Mouse (Mus musculus): ENCODE measurements around the gene Hoxa11. TPM values are rescaled to one million over a fixed set of nuclear protein-coding genes. Genes with fewer than 3 reads are reported as not detected.

Gene Hoxa11
- polyA plus RNA-seq, 1 experiment from 2014 or later = 34.8 TPM

DNA sequence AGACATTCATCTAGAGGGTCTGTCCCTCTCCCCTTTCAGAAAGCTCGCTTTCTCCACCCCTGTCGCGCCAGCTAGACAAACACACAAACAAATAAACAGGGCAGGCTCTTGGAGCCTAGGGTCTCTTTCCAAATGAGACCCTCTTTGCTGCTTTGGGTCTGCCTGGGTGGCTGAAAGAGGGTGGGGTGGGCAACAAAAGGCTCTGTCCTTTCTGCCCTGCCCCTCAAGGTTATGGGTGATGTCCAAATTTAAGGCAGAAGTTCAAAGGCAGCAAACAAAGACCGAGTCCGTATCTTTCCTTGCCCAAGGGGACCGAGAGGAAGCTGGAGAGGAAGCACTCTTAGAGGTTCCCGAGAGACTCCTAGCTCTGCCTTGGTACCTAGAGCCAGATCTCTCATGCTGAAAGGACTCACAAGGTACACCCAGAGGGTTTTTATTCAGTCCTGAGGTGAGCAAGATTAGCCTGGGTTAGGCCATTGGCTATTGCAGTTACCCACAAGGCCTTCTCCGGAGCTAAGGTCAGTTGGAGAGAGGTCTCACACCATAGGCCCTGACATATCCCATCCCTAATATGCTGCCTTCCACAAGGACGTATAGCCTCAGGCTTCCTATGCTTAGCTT is 4.5 kb downstream of the Hoxa11 start:
- peak overlapping the region; percentile 95 for H3K27ac ChIP-seq
- peak overlapping the region; percentile 76 for H3K4me3 ChIP-seq (replicated peaks)
- 6% methylated on average over 9 of the region's 9 CpGs for WGBS
- peaks cover 45% of the 10 kb centered on the region for H3K4me1 ChIP-seq
- ATAC-seq (replicated peaks; ENCODE audit: low FRiP score) = no peak; the same call in 1 of the 2 replicates
- peak overlapping the region; percentile 96 for H3K9ac ChIP-seq
- no peaks in the 10 kb centered on the region for H3K9me3 ChIP-seq (replicated peaks)
- H3K27me3 ChIP-seq = peaks cover 22% of the 10 kb centered on the region
- H3K4me2 ChIP-seq = peak overlapping the region; percentile 74
- H3K36me3 ChIP-seq = no peaks in the 10 kb centered on the region

DNA sequence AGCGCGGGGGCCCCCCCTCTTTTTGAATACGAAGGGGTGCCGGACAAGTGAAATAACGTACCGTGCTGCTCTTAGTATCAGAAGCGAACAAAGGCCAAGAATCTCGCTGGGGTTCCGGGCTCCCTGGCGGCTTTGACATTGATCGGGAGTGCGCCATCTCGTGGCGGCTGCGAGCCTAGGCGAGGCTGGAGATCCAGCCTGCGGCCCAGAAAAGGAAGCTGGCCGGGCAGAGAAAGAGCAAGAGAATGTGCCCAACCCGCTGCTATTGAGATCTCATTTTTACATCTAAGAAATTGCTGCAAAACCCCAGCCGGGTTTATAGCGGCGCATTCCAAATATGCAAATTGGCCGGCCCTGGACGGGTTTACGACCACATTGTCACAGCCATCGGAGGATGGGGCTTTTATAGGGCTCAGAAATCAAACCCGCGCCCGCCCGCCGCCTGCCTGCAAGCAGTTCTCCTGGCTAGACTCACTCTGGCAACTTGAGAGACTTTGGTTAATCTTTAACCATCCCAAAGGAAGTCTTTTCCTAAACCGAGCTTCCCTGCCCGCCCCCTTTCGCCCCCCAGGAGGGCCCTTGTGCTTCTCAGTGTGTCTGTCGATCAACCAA is 5.1 kb downstream of the Hoxa11 start, which contains the start of gene Hoxa10:
Gene Hoxa10 (minus strand): TSS at position 466 of the 612 bp plus-strand sequence.
- peak within 1 kb of the TSS; percentile 74 for H3K4me2 ChIP-seq
- peak within 1 kb of the TSS; percentile 96 for H3K9ac ChIP-seq
- H3K27ac ChIP-seq = peak within 1 kb of the TSS; percentile 95
- WGBS = 2% methylated on average over 35 of the region's 35 CpGs
- ATAC-seq (replicated peaks; ENCODE audit: low FRiP score) = peak; percentile 69
- H3K36me3 ChIP-seq = no peaks in the 10 kb centered on the region
- H3K27me3 ChIP-seq = peaks cover 22% of the 10 kb centered on the region
- H3K4me1 ChIP-seq = peaks cover 51% of the 10 kb centered on the region
- peak within 1 kb of the TSS; percentile 76 for H3K4me3 ChIP-seq (replicated peaks)
- no peaks in the 10 kb centered on the region for H3K9me3 ChIP-seq (replicated peaks)

DNA sequence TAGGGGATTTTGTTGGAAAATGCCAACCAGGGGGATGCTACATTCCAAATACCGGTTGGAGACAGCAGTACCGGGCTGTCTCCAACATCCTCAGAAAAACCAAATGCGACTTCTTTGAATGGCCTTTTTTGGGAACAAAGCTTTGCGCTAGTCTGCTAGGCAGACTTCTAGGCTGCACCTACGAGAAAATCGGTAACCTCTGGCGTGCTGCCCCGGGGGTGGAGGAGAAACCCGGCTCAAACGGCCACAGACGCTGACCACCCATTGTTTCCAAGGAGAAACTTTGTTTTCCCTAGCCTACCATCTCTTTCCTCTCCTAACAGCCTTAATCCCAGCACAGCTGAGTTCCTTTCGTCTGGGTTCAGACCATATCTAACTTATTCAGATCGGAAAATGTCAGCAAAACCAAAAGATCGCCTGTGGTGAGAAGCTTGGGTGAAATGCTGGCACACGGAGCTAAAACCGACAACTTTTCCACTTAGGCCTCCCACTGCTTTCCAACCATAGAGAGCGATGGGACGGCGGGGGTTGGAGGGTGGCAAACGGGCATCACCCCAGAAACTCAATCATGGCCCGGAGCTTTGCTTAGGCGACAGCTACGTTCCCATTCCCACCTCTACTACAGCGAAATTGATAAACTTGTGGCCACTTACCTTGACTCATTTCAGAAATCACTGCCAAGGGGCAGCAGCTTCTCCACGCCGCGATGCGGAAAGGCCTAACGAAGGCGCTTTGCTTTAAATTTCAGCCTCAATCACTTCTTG is 5.8 kb downstream of the Hoxa11 start:
- Histone ChIP-seq H3K4me3 (replicated peaks) (peak overlapping the region; percentile 76), H3K27me3 (peaks cover 25% of the 10 kb centered on the region)

DNA sequence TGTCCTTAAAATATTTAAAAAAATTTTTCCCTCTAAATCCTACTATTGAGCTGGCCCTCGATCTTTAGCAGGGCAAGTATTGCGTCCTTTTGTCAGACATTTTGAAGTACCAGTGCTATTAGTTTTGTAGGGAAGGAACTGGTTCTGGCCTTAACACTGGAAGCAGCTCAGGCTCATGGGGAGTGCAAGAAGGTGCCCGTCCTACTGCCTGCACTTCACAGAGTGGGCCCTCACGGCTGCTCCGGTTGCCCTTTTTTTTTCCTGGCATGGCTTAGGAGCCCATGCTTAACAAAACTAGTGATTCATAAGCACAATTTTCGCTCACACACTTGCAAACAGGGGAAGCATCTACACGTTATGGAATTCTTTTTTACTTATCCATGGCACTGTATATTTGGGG is 6.6 kb downstream of the Hoxa11 start:
- Histone ChIP-seq H3K4me2 (peak overlapping the region; percentile 74), H3K4me3 (replicated peaks) (peak overlapping the region; percentile 76), H3K27me3 (peaks cover 28% of the 10 kb centered on the region), H3K4me1 (peaks cover 63% of the 10 kb centered on the region), H3K36me3 (no peaks in the 10 kb centered on the region), H3K27ac (peak overlapping the region; percentile 70), H3K9ac (peak overlapping the region; percentile 96), H3K9me3 (replicated peaks) (no peaks in the 10 kb centered on the region)
- ATAC-seq (replicated peaks; ENCODE audit: low FRiP score) = no peak
- 2% methylated on average over 7 of the region's 7 CpGs for WGBS

More for the DNA sequence above, 5.8 kb downstream of the Hoxa11 start:
- no peaks in the 10 kb centered on the region for H3K36me3 ChIP-seq
- H3K9me3 ChIP-seq (replicated peaks) = no peaks in the 10 kb centered on the region
- peaks cover 57% of the 10 kb centered on the region for H3K4me1 ChIP-seq
- H3K4me2 ChIP-seq = peak overlapping the region; percentile 74
- WGBS = under 1% methylated on average over 30 of the region's 30 CpGs
- H3K27ac ChIP-seq = peak overlapping the region; percentile 95
- no peak for ATAC-seq (replicated peaks; ENCODE audit: low FRiP score)
- H3K9ac ChIP-seq = peak overlapping the region; percentile 96

DNA sequence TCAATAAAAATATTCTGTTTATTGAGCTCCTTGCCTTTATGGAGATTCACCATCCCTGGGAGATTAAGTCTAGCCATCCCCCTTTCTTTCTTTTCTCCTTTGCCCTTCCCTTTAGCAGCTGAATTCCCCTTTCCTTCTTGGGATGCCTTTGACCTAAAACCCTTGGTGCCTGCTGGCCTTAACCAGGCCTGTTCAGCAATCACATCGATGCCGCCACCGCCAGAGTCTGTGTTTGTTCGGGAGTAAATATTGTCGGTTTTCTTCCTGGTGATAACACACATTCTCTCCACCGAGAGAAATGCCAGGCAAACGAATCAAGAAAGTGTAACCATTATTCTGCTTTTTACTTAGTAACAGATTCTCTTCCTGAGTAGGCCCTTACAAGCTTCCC is 7.5 kb downstream of the Hoxa11 start:
- ATAC-seq (replicated peaks; ENCODE audit: low FRiP score) = no peak
- WGBS = 6% methylated on average over 7 of the region's 7 CpGs
- H3K9ac ChIP-seq = peak overlapping the region; percentile 96
- H3K4me2 ChIP-seq = peak overlapping the region; percentile 74
- peaks cover 59% of the 10 kb centered on the region for H3K4me1 ChIP-seq
- H3K4me3 ChIP-seq (replicated peaks) = peak overlapping the region; percentile 76
- peak overlapping the region; percentile 97 for H3K27ac ChIP-seq
- no peaks in the 10 kb centered on the region for H3K36me3 ChIP-seq
- H3K27me3 ChIP-seq = peaks cover 21% of the 10 kb centered on the region; the same call in 1 of the 2 replicates
- no peaks in the 10 kb centered on the region for H3K9me3 ChIP-seq (replicated peaks)

DNA sequence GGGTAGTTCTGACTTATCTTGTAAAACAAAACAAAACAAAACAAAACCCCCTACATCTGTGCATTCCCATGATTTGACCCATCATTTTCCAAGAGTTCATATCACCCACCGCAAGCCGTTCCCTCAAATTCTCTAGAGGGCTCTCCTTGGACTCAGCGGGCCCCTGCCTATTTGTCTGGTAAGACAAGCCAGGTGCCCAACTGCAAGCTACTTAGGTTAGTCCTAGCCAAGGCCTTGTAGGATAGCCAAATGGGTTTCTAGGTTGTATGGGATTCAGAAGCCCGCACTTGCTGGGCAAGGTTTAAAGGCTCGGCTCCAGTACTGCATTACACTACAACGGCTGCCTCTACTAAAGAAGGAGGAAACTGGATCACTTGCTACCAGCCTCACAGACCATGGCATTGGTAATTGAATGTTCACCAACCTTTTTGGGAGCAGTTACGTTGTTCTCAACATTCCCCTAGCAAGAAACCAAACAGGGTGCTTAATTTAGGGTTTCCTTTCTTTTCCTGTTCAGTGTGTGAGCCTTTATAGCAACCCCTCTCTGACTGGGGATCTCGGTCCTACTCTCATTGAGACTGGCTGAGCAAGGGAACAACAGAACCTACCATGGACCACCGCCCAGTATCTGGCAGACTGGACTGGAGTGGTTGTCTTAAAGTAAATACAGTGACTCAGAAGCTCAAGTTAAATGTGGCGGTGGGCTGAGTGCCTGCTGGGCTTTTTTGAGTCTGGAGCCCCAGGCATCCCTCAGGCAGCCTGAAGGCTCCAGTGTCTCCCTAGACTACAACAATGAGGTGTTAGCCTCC is 8.1 kb downstream of the Hoxa11 start:
- peaks cover 17% of the 10 kb centered on the region; the same call in 1 of the 2 replicates for H3K27me3 ChIP-seq
- peak overlapping the region; percentile 76 for H3K4me3 ChIP-seq (replicated peaks)
- peak overlapping the region; percentile 74 for H3K4me2 ChIP-seq
- H3K4me1 ChIP-seq = peaks cover 53% of the 10 kb centered on the region
- ATAC-seq (replicated peaks; ENCODE audit: low FRiP score) = no peak
- H3K9me3 ChIP-seq (replicated peaks) = no peaks in the 10 kb centered on the region
- no peaks in the 10 kb centered on the region for H3K36me3 ChIP-seq
- peak overlapping the region; percentile 96 for H3K9ac ChIP-seq
- peak overlapping the region; percentile 97 for H3K27ac ChIP-seq
- WGBS = 9% methylated on average over 10 of the region's 10 CpGs

DNA sequence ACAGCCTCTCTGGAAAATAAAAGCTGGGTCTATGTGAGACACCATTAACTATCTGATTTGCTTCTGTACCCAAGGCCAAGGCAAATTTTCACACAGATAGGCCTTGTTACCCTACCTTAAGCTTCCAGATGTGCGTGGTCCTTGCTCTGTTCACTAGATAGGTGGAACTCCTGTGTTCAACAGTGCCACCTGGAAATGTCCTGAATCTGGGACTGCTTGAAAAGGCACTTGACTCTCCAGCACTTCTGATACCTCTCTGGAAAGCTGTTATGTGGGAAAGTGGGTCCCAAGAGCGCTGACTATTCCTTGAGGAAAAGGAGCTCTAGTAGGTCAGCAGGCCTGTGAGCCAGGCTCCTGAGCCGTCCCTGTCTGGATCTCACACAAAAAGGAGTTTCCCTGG is 8.8 kb downstream of the Hoxa11 start:
- Histone ChIP-seq H3K4me1 (peaks cover 47% of the 10 kb centered on the region), H3K27ac (peak overlapping the region; percentile 97), H3K9me3 (replicated peaks) (no peaks in the 10 kb centered on the region), H3K9ac (peak overlapping the region; percentile 96), H3K4me3 (replicated peaks) (peak overlapping the region; percentile 76), H3K27me3 (peaks cover 16% of the 10 kb centered on the region; the same call in 1 of the 2 replicates), H3K4me2 (peak overlapping the region; percentile 74), H3K36me3 (no peaks in the 10 kb centered on the region)
- no peak for ATAC-seq (replicated peaks; ENCODE audit: low FRiP score)
- 25% methylated on average over 3 of the region's 3 CpGs for WGBS

DNA sequence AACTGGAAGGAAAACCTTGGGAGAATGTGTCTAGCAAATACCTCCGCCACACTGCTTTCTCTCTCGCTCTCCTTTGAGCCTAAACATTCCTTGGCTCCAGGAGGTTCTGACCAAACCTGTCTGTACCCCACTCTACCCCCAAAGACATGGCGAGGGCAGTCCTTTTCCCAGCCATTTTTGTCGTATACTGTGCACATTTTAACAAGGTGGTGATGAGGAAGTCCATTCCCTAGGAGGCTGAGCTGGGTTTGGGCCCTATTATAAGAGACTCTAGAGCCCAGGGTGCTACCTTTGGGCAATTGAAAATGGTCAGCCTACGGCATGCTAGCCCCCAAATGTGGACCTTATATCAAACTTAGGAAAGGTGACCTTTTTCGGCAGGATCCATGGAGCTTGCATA is 9.7 kb downstream of the Hoxa11 start:
- peak overlapping the region; percentile 76 for H3K4me3 ChIP-seq (replicated peaks)
- H3K9ac ChIP-seq = peak overlapping the region; percentile 96
- H3K27me3 ChIP-seq = peaks cover 11% of the 10 kb centered on the region; the same call in 1 of the 2 replicates
- no peaks in the 10 kb centered on the region for H3K9me3 ChIP-seq (replicated peaks)
- 17% methylated on average over 6 of the region's 6 CpGs for WGBS
- no peaks in the 10 kb centered on the region for H3K36me3 ChIP-seq
- H3K4me1 ChIP-seq = peaks cover 38% of the 10 kb centered on the region
- peak overlapping the region; percentile 97 for H3K27ac ChIP-seq
- no peak for ATAC-seq (replicated peaks; ENCODE audit: low FRiP score)
- peak overlapping the region; percentile 74 for H3K4me2 ChIP-seq

DNA sequence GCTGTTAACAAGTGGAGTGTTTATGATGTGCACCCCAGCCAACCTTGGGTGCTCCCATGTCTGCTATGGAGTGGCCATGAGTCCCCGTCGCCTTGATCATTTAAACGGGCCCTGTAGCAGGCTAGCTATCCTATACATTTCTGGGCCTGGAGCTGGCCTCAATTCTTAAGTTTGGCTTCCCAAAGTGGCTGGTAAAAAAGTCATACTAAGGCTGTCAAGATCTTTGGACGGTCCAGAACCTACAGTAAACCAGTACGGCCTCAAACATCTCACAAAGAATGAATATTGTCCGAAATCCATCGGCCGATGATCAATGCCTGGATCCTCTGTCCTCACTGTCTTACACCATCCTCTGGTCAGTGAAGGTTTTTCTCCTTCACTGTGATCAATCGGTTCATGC is 10.3 kb downstream of the Hoxa11 start:
- WGBS = 15% methylated on average over 9 of the region's 9 CpGs
- Histone ChIP-seq H3K9ac (peak overlapping the region; percentile 96), H3K4me3 (replicated peaks) (peak overlapping the region; percentile 76), H3K36me3 (no peaks in the 10 kb centered on the region), H3K9me3 (replicated peaks) (no peaks in the 10 kb centered on the region), H3K4me2 (peak overlapping the region; percentile 74), H3K27ac (peak overlapping the region; percentile 97), H3K27me3 (peaks cover 11% of the 10 kb centered on the region; the same call in 1 of the 2 replicates), H3K4me1 (peaks cover 32% of the 10 kb centered on the region)
- no peak for ATAC-seq (replicated peaks; ENCODE audit: low FRiP score)

DNA sequence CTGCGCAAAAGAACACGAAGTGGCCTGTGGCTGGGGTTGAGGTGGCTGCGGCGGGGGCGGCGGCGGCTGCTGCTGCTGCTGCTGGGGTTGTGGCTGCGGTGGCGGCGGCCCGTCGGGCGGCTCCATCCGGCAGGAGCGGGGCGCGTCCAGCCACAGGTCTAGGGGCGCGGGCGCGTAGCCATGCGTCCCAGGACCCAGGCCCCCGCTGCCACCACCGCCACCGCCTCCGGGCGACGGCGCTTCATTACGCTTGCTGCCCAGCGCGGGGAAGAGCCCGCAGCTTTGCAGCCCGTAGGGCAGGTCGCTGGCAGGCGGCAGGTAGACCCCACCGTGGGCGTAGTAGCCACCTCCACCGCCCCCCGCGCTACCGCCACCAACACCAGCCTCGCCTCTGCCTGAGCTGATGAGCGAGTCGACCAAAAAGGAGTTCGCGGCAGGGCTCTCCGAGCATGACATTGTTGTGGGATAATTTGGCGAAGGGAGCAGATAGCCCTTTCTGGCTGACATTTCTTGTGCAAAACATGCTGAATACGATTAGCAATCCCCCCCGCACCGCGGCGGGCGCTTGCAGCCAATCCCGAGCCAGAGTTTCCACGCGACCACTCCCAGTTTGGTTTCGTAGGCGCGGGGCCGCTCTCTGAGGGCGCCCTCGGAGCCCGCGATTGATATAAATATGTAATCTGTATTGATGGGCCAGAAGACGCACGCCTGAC is 11.0 kb downstream of the Hoxa11 start:
- ATAC-seq (replicated peaks; ENCODE audit: low FRiP score) = peak; percentile 30
- Histone ChIP-seq H3K4me3 (replicated peaks) (peak overlapping the region; percentile 76), H3K4me2 (peak overlapping the region; percentile 74), H3K36me3 (no peaks in the 10 kb centered on the region), H3K9me3 (replicated peaks) (no peaks in the 10 kb centered on the region), H3K27ac (peak overlapping the region; percentile 97), H3K9ac (peak overlapping the region; percentile 96), H3K27me3 (peaks cover 7% of the 10 kb centered on the region; the same call in 1 of the 2 replicates), H3K4me1 (peaks cover 33% of the 10 kb centered on the region)
- under 1% methylated on average over 61 of the region's 68 CpGs for WGBS

All from kidney, embryonic 15.5 days (tissue).